ENCODE assay signal across 28 mouse cellular contexts in genomic region chr10:96638477-96638876, GRCm38 (mm10). TPM values are rescaled to one million over a fixed set of nuclear protein-coding genes. Genes with fewer than 3 reads are reported as not detected.
DNase-seq lines count a peak whose midpoint lies in the region; ATAC-seq lines count a peak whose summit lies in the region.
"Had no signal": no experiment of that assay in that cellular context is flagged by ENCODE, and none has a peak within 500 bp of the region (broad histone marks: within the 10 kb centered on the region; RNA-seq: fewer than 3 reads in every experiment).

No protein-coding gene starts in this region.

- peaks cover 16% of the 10 kb centered on the region for H3K4me1 ChIP-seq in hindbrain, embryonic 13.5 days (replicated peaks)
- H3K4me1 ChIP-seq: embryonic facial prominence, embryonic 13.5 days had no signal

- no peak overlapping the region for H3K4me2 ChIP-seq in hindbrain, embryonic 13.5 days
- H3K4me2 ChIP-seq: embryonic facial prominence, embryonic 13.5 days; embryonic facial prominence, embryonic 15.5 days; forebrain, embryonic 13.5 days; forebrain, embryonic 15.5 days had no signal

- H3K9ac ChIP-seq in hindbrain, embryonic 13.5 days, result no peak overlapping the region
- H3K9ac ChIP-seq: embryonic facial prominence, embryonic 13.5 days; embryonic facial prominence, embryonic 15.5 days; forebrain, embryonic 13.5 days; forebrain, embryonic 15.5 days; forebrain, postnatal 0 days had no signal

- H3K4me3 ChIP-seq in hindbrain, embryonic 13.5 days, result no peak overlapping the region
- H3K4me3 ChIP-seq: embryonic facial prominence, embryonic 13.5 days; embryonic facial prominence, embryonic 15.5 days; erythroblast, embryonic 14.5 days; forebrain, embryonic 13.5 days; forebrain, embryonic 15.5 days had no signal

- H3K9me3 ChIP-seq in hindbrain, embryonic 13.5 days, result no peaks in the 10 kb centered on the region
- H3K9me3 ChIP-seq: embryonic facial prominence, embryonic 13.5 days; embryonic facial prominence, embryonic 15.5 days; forebrain, embryonic 13.5 days; forebrain, embryonic 15.5 days; G1E had no signal

- no peak for DNase-seq in spleen, postnatal 36 days (ENCODE audit: low spot score in 2 of 2)
- no peak for DNase-seq in layer of hippocampus, postnatal 36 days
- no peak for DNase-seq in frontal cortex, postnatal 10 days (ENCODE audit: low spot score in 2 of 2)
- DNase-seq: adrenal gland, adult 8-10 months; adrenal gland, postnatal 14 days; adrenal gland, postnatal 36 days; B cell, adult 2 months; cerebellum, adult 11-12 months; cerebellum, adult 2 months; cerebellum, adult 9-10 months; cerebellum, postnatal 10 days; cerebellum, postnatal 25 days; embryo, embryonic 11 days; forebrain, postnatal 0 days had no signal

- WGBS in hindbrain, embryonic 13.5 days, result 89% methylated on average over 2 of the region's 2 CpGs

- no peaks in the 10 kb centered on the region for H3K27me3 ChIP-seq in hindbrain, embryonic 13.5 days
- H3K27me3 ChIP-seq: CH12.LX; embryonic facial prominence, embryonic 13.5 days; embryonic facial prominence, embryonic 15.5 days; forebrain, embryonic 13.5 days; forebrain, embryonic 15.5 days; Patski had no signal

- ATAC-seq in common myeloid progenitor, adult 5-6 weeks (replicated peaks; ENCODE audit: low read depth, poor library complexity, severe bottlenecking), result 0 out of 2 replicates have a peak, but pooled peaks have one; percentile 15
- ATAC-seq in megakaryocyte, adult 5-6 weeks (ENCODE audit: poor library complexity, severe bottlenecking), result peak; percentile 72
- peak; percentile 1; the same call in 1 of the 2 replicates for ATAC-seq in neutrophil, adult 5-6 weeks (ENCODE audit: extremely low read depth, insufficient number of reproducible peaks, low FRiP score, poor library complexity, severe bottlenecking)
- no peak for ATAC-seq in hindbrain, embryonic 13.5 days (ENCODE audit: low FRiP score)
- ATAC-seq: activated CD4-positive, CD25-positive, alpha-beta regulatory T cell, adult 4 months; CD4-positive, CD25-positive, alpha-beta regulatory T cell, adult 4 months; forebrain, embryonic 13.5 days; forebrain, embryonic 15.5 days; forebrain, postnatal 0 days; Patski had no signal

- peaks cover 6% of the 10 kb centered on the region for H3K36me3 ChIP-seq in hindbrain, embryonic 13.5 days
- H3K36me3 ChIP-seq: embryonic facial prominence, embryonic 15.5 days; forebrain, embryonic 15.5 days; G1E had no signal

- H3K27ac ChIP-seq in hindbrain, embryonic 13.5 days, result no peak overlapping the region
- H3K27ac ChIP-seq: embryonic facial prominence, embryonic 13.5 days; embryonic facial prominence, embryonic 15.5 days; forebrain, embryonic 13.5 days; forebrain, embryonic 15.5 days had no signal

RNA-seq across cellular contexts. Expression of gene Btg1, which starts 21.7 kb away (rescaled TPM):
- total RNA-seq in common myeloid progenitor, adult 5-6 weeks (2017), result 41.2 and 44.4 TPM in 2 replicates
- 146 and 153 TPM in 2 replicates for total RNA-seq in megakaryocyte, adult 5-6 weeks (2015)
- total RNA-seq in megakaryocyte, adult 5-6 weeks (2017), result 157 and 197 TPM in 2 replicates
- 996 and 1,066 TPM in 2 replicates for total RNA-seq in neutrophil, adult 5-6 weeks (2017)
- 51.8 and 52.7 TPM in 2 replicates for polyA plus RNA-seq in hindbrain, embryonic 13.5 days (2015; fragmentation: Nextera tagmentation; extraction: Ambion mirVana)
- total RNA-seq in layer of hippocampus, postnatal 36 days (2021), result 10 to 100 TPM; 50.4 to 52.1 TPM
